Mouse (Mus musculus) midbrain, embryonic 14.5 days (tissue): ENCODE measurements at regions not wholly inside any gene's neighbourhood (a gene's known extent, or its start where the extent isn't known, plus 50 kb on each side); places are given as distances from the start of the nearest gene placed in this dataset.

ENCODE experiments used
- ATAC-seq: fragments of 200-750 bp; cut with Nextera tagmentation; 2 replicates; pipeline ENCODE4 v1.8.0; 2017; ENCODE audit warnings: moderate number of reproducible peaks, moderate library complexity; ENCODE audit not compliant: low FRiP score, low TSS enrichment
- DNase-seq: peaks from one replicate; pipeline ENCODE4 v3.0.0-alpha.2; 2015
- H3K27ac ChIP-seq: fragments of 300-500 bp; sonication (generic); replicated peaks from 2 replicates; pipeline ENCODE4 v1.5.1; 2014; ENCODE audit warnings: mild to moderate bottlenecking, low read depth, low read length, moderate library complexity
- H3K27me3 ChIP-seq: fragments of 300-500 bp; sonication (generic); 2 replicates; pipeline ENCODE4 v1.6.1; 2014; ENCODE audit warnings: low read length, control low read depth, mixed read lengths; ENCODE audit not compliant: control insufficient read depth, insufficient read depth
- H3K36me3 ChIP-seq: fragments of 300-500 bp; sonication (generic); 2 replicates; pipeline ENCODE4 v1.6.1; 2014; ENCODE audit warnings: low read length, control low read depth; ENCODE audit not compliant: control insufficient read depth, insufficient read depth
- H3K4me1 ChIP-seq: fragments of 300-500 bp; sonication (generic); 2 replicates; pipeline ENCODE4 v1.6.1; 2014; ENCODE audit warnings: mild to moderate bottlenecking, antibody characterized with exemption, low read length, control low read depth; ENCODE audit not compliant: control insufficient read depth, insufficient read depth
- H3K4me2 ChIP-seq: fragments of 300-500 bp; sonication (generic); 2 replicates; pipeline ENCODE4 v1.6.1; 2014; ENCODE audit warnings: mild to moderate bottlenecking, low read length, moderate library complexity
- H3K4me3 ChIP-seq: fragments of 300-500 bp; sonication (generic); replicated peaks from 2 replicates; pipeline ENCODE4 v1.5.1; 2014; ENCODE audit warnings: low read depth, low read length
- H3K9ac ChIP-seq: fragments of 300-500 bp; sonication (generic); replicated peaks from 2 replicates; pipeline ENCODE4 v1.6.1; 2014; ENCODE audit warnings: mild to moderate bottlenecking, low read length, moderate library complexity
- H3K9me3 ChIP-seq: fragments of 300-500 bp; sonication (generic); 2 replicates; pipeline ENCODE4 v1.6.1; 2016; ENCODE audit warnings: low read length, control low read depth, mixed read lengths; ENCODE audit not compliant: control insufficient read depth
- WGBS: fragments of 180-500 bp; shearing (Covaris S2); extraction: QIAGEN DNeasy Blood & Tissue Kit; methylation state at CpG from one replicate; pipeline ENCODE4 v1.1.7; 2014; 5-methylcytosine and 5-hydroxymethylcytosine counted together

DNA sequence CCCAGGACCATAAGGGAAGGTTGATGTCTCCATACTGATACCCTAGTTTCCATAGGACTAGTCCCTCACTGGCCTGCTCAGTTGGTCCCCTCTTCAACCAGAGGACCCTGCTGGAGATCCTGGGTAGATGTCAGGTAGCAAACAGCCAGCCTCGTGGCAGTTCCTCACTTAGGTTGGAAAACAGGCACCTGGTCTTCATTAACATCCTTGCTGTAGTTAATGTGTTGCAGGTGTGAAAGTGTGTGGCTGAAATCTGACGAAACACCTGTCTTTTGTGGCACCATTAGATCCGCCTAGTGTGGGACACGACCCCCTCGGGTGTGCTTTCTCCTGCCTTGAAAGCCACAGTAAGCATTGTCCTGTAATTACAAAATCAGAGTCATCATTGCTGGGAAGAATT is 551.9 kb downstream of the Nfib start:
- DNase-seq = no peak
- Histone ChIP-seq H3K9ac (no peak overlapping the region), H3K4me2 (no peak overlapping the region), H3K4me3 (no peak overlapping the region), H3K36me3 (no peaks in the 10 kb centered on the region), H3K27ac (no peak overlapping the region), H3K4me1 (no peaks in the 10 kb centered on the region), H3K9me3 (no peaks in the 10 kb centered on the region), H3K27me3 (no peaks in the 10 kb centered on the region)
- WGBS = 88% methylated on average over 5 of the region's 5 CpGs
- no peak for ATAC-seq

DNA sequence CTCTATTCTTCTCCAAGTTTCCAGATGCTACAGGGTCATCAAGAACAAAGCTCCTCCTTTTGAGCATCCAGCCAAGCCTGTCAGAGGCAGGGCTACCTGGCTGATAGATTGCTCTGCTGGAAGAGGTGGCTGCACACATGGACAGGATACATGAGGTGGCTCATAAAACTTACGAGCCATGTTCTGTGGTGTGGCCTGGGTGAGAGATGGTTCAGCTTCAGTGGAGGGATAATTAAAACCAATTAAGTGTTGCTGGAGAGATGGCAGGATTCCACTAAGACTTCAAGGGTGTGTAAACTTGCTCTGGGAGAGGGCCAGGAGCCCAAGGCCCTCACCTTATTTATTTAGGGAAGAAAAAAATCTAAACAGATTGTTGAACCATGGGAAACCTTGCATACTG is 555.6 kb downstream of the Nfib start:
- WGBS = 73% methylated on average over 1 of the region's 1 CpGs
- H3K9me3 ChIP-seq = no peaks in the 10 kb centered on the region
- DNase-seq = no peak
- no peaks in the 10 kb centered on the region for H3K27me3 ChIP-seq
- no peak overlapping the region for H3K4me2 ChIP-seq
- H3K36me3 ChIP-seq = no peaks in the 10 kb centered on the region
- no peak overlapping the region for H3K27ac ChIP-seq
- H3K9ac ChIP-seq = no peak overlapping the region
- no peak overlapping the region for H3K4me3 ChIP-seq
- H3K4me1 ChIP-seq = no peaks in the 10 kb centered on the region
- ATAC-seq = no peak

DNA sequence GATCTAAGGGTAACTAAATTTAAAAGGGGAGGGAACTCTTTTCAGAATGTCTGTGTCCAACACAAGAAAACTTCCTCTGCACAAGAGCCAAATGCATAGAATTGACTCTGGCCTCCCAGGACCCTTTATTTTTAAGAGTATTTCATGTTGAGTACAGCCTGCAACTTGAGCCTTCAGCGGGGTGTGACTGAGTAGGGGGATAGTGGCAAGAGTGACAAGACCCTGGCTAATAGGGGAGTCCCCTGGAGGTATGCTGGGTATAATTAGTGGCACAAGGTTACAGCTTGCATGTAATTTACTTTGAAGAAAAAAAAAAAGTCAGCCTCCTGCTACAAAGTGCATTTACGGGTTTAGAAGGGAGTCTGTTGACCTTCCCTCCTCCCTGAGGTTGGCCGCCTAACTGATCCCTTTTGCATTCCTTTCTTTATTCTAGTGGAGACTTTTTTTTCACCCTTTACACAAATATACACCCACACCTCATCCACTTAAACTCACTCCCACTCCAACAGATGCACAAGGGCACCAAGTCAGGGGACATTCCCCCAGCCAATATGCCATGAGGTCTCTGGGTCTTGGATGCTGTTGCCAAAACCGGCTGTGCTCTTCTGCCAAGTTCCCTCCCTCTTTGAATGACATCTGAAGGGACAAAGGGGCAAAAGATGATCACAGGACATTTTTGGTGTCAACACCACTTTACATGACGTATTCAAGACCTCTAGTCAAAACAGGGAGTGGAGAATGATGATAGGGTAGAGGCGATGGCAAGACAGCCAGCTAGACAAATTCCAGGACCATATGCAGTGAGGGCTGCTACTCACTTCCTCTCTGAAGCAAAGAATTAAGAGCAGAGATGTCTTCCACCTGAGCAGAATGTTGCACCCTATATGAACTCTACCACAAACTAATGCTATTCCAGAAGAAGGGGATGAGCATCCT is 557.2 kb downstream of the Nfib start:
- ATAC-seq (no peak), DNase-seq (no peak)
- no peak overlapping the region for H3K9ac ChIP-seq
- H3K4me1 ChIP-seq = no peaks in the 10 kb centered on the region
- 71% methylated on average over 6 of the region's 6 CpGs for WGBS
- H3K27ac ChIP-seq = no peak overlapping the region
- H3K27me3 ChIP-seq = no peaks in the 10 kb centered on the region
- H3K36me3 ChIP-seq = no peaks in the 10 kb centered on the region
- no peak overlapping the region for H3K4me3 ChIP-seq
- H3K9me3 ChIP-seq = no peaks in the 10 kb centered on the region
- no peak overlapping the region for H3K4me2 ChIP-seq

DNA sequence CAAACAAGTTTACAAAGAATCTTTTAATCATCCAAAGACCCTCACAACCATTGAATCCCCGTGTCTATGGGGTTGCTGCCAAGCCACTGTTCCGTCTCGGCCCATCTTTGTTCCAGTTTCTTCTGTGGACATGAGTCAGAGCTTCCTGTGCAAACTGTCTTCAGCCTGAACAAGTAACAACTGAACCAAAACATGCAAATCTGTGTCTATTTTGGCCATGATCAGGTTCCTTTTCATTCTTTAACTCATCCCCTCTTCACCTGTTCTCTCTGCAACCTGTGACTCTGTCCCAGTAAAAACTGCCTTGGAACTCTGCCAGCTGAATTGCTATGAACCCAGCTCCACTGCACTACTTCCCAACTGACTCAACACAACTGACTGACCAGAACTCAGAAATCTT is 563.2 kb downstream of the Nfib start:
- H3K9me3 ChIP-seq = no peaks in the 10 kb centered on the region
- no peak overlapping the region for H3K4me3 ChIP-seq
- no peak overlapping the region for H3K9ac ChIP-seq
- ATAC-seq = no peak
- no peak overlapping the region for H3K27ac ChIP-seq
- H3K4me1 ChIP-seq = no peaks in the 10 kb centered on the region
- no peak overlapping the region for H3K4me2 ChIP-seq
- WGBS = 77% methylated on average over 3 of the region's 3 CpGs
- DNase-seq = no peak
- no peaks in the 10 kb centered on the region for H3K27me3 ChIP-seq
- H3K36me3 ChIP-seq = no peaks in the 10 kb centered on the region

DNA sequence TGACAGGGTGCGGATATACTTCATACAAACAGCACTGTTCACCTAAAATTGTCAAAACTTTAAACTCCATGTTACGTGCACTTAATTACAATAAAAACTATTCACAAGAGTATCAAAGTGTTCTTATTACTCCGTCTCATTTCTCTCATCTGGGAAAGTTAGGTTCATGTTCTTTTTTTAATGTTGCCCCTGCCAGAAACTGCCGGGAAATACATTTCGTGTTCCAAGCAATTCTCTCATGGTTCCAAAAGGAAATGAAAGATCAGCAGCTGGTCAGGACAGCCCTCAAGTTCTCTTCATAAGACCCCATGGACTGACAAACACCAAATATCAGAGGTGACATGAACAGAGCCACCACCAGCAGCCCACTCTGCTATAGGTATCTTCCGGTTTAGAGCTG is 565.7 kb downstream of the Nfib start:
- Histone ChIP-seq H3K9ac (no peak overlapping the region), H3K27ac (no peak overlapping the region), H3K4me3 (no peak overlapping the region), H3K4me1 (no peaks in the 10 kb centered on the region), H3K36me3 (no peaks in the 10 kb centered on the region), H3K27me3 (no peaks in the 10 kb centered on the region), H3K4me2 (no peak overlapping the region), H3K9me3 (no peaks in the 10 kb centered on the region)
- WGBS = 95% methylated on average over 6 of the region's 6 CpGs
- ATAC-seq = no peak
- DNase-seq = no peak

DNA sequence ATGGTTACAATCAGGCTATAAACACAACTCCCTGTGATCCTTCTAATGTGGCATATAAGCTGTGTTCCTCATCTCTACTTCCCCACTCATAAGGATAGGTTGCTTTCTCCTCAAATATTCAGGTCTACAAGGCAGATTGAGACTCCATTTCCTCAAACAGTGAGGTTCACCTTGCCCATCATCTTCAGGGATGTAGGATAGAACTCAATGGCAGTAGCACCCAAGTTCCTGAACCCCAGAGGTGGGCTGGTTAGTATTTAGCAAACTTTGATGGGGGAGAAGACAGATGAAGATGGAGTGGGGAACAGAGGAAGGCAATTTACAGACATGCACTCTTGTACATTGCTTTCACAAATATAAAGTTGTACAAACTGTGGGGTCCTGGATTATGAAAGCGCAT is 566.5 kb downstream of the Nfib start:
- Histone ChIP-seq H3K27me3 (no peaks in the 10 kb centered on the region), H3K9me3 (no peaks in the 10 kb centered on the region), H3K9ac (no peak overlapping the region), H3K4me2 (no peak overlapping the region), H3K4me1 (no peaks in the 10 kb centered on the region), H3K27ac (no peak overlapping the region), H3K36me3 (no peaks in the 10 kb centered on the region), H3K4me3 (no peak overlapping the region)
- WGBS = 100% methylated on average over 1 of the region's 1 CpGs
- ATAC-seq = no peak
- DNase-seq = no peak

DNA sequence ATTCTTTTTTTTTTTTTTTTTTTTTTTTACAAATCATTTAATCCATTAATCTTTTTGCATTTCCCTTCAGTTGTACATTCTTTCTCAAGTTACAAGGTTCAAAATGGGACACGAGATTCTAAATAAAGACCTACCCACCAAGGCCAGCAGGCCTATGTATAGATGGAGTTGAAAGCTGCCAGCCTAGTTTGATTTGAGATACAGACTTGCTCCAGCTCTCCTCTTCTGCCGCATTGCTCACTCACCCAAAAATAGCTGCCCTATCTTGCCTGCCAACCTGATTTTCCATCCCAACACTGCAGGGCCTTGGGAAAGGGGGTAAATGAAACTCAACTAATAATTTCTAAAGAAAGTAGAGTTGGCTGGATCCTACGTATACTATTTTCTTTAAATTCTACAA is 572.7 kb downstream of the Nfib start:
- 87% methylated on average over 3 of the region's 3 CpGs for WGBS
- H3K4me3 ChIP-seq = no peak overlapping the region
- no peak for ATAC-seq
- no peak overlapping the region for H3K9ac ChIP-seq
- no peaks in the 10 kb centered on the region for H3K9me3 ChIP-seq
- H3K36me3 ChIP-seq = no peaks in the 10 kb centered on the region
- no peaks in the 10 kb centered on the region for H3K27me3 ChIP-seq
- no peak overlapping the region for H3K4me2 ChIP-seq
- H3K27ac ChIP-seq = no peak overlapping the region
- no peaks in the 10 kb centered on the region for H3K4me1 ChIP-seq
- no peak for DNase-seq

DNA sequence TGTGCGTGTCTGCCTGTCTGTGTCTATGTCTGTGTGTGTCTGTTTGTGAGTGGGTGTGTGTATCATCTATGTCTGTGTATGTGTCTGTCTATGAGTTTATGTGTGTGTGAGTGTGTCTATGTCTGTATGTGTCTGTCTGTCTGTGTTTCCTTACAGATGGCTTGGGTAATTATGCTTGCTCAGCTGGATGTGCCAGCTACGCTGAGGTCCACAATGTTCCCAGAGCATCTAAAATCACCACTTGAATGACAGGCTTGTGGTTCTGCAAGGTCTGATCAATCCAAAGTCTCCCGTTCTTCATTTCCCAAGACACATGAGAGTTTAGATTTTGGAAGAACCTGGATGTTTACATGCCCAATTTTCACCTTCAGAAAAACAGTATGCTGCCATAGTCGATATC is 573.2 kb downstream of the Nfib start:
- H3K4me1 ChIP-seq = no peaks in the 10 kb centered on the region
- ATAC-seq (no peak), DNase-seq (no peak)
- no peak overlapping the region for H3K27ac ChIP-seq
- H3K27me3 ChIP-seq = no peaks in the 10 kb centered on the region
- 92% methylated on average over 4 of the region's 4 CpGs for WGBS
- no peak overlapping the region for H3K9ac ChIP-seq
- H3K4me2 ChIP-seq = no peak overlapping the region
- H3K4me3 ChIP-seq = no peak overlapping the region
- H3K9me3 ChIP-seq = no peaks in the 10 kb centered on the region
- H3K36me3 ChIP-seq = no peaks in the 10 kb centered on the region

DNA sequence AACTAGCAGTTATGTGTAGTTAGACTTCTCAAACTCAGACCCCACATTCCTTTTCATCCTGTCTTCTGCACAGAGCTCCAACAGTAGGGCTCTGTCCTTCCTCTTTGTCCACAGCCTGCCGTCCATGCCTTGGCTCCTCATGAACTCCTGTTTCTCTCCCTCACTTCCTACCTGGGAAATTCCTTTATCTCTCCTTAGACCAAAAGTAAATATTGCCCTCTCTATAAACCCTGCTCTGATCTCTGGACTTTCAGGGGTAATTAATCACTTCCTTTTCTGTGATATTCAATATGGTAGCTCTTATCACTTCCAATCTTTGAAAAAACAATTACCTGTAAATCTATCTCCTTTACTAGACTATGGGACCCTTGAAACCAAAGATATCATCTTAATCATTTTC is 576.1 kb downstream of the Nfib start:
- ATAC-seq (no peak), DNase-seq (no peak)
- H3K27ac ChIP-seq = no peak overlapping the region
- H3K9ac ChIP-seq = no peak overlapping the region
- H3K36me3 ChIP-seq = no peaks in the 10 kb centered on the region
- 75% methylated on average over 1 of the region's 1 CpGs for WGBS
- no peaks in the 10 kb centered on the region for H3K4me1 ChIP-seq
- no peaks in the 10 kb centered on the region for H3K9me3 ChIP-seq
- H3K4me3 ChIP-seq = no peak overlapping the region
- H3K27me3 ChIP-seq = no peaks in the 10 kb centered on the region
- H3K4me2 ChIP-seq = no peak overlapping the region
